Mouse (Mus musculus) adrenal gland, adult 18-20 months (tissue): ENCODE data around the gene Olfr503. TPM values are rescaled to one million over a fixed set of nuclear protein-coding genes. Genes with fewer than 3 reads are reported as not detected.
"Not testable (repeated sequence)": the region's sequence is repeated elsewhere in the genome, so short reads cannot be mapped to it uniquely, and the experiment has no call there.

Source experiments
- DNase-seq, 2 experiments: peaks; one replicate each; pipeline ENCODE4 v3.0.0; 2021 to 2022; ENCODE audit warnings: low spot score in 2 of 2
- long read RNA-seq, 2 experiments: library from polyadenylated mRNA; stranded (forward); transcript quantifications; one replicate each; pipeline ENCODE4 v2.0.0; 2021
- total RNA-seq, 2 experiments: library from RNA; stranded (reverse); gene quantifications; 1 replicate in 1 of 2; 2 replicates in 1 of 2; pipeline ENCODE4 v1.2.3; 2021

Olfr503 gene
- total RNA-seq = not detected
- long read RNA-seq, experiment 1 = 0 reads
- long read RNA-seq, experiment 2 = 0 reads

DNA sequence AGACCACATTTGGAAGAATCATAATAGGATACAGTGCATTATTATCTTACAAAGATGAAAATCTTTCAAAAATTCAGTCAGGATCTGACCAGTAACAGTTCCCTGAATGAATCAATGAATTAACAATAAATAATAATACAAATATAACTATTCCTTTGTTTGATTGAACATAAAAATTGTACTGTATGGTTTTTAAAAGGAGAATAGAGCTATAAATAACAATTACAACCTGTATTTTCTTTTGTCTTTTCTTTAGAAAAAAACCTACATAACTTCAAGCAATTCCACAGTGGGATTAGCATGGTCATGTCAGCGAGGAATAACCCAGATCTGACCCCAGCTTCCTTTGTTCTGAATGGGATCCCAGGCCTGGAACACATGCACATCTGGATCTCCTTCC is at the start of gene Olfr503:
Gene Olfr503, plus strand, starts transcription at position 301 of the 400 bp plus-strand sequence.
- DNase-seq = not testable (repeated sequence)

DNA sequence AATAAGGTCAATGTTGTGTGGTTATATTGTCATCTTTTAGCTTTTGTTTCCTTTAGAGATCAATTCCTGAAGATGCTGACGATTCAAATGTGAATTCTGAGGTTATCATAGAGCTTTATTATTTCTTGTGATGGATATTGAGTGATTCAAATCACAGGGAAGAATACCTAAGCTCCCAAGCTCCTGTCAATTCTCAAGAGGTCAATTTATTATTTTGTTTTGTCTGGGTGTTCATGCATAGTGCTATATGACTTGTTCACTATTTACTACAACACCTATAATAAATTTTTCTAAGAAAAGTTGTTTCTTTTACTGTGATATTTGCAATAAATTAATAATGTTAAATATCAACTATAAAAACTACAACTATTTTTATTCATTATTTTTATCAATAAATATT is 19.4 kb upstream of the Olfr503 start, which contains the start of gene Olfr502:
Gene Olfr502, minus strand, starts transcription at position 101 of the 400 bp plus-strand sequence.
- DNase-seq = no peak

DNA sequence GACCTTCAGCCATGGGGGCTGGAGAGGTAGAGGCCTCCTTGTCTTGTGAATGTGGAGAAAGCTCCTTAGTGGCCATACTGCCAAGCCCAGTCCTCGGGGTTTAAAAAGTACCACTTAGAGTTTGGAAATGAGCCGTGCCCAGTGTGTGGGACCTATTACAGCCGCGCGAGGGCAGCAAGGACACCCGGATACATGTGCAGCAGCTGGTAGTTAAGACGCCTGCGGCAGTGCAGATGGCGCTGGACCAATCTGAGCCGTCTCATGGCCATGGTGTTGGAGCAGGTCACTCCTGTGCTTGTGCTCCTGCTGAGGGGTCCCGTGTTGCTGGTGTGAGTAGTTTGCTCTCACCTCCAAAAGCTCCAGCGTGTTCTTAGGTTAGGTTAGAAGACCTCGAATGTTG is 1.9 kb upstream of the Olfr503 start:
- DNase-seq = no peak

DNA sequence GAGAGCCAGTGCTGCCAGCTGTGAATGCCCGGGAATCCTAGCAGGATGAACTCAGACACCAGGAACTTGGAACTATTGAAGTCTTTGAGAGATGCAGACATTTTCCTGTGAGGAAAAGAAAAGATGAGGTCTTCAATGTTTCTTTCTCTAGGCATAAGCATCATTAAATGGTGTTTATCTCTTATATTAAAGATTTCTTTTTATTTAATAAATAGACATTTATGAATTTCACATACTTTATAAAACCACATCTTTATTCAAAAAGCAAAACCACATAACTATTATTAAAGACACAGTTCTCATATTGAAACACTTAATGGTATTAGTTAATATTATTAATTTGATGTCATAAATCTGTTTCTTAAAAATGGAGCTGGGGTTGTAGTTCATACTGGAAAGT is 21.4 kb downstream of the Olfr503 start, which contains the start of gene Olfr504:
Gene Olfr504, minus strand, starts transcription at position 101 of the 400 bp plus-strand sequence.
- DNase-seq = no peak

DNA sequence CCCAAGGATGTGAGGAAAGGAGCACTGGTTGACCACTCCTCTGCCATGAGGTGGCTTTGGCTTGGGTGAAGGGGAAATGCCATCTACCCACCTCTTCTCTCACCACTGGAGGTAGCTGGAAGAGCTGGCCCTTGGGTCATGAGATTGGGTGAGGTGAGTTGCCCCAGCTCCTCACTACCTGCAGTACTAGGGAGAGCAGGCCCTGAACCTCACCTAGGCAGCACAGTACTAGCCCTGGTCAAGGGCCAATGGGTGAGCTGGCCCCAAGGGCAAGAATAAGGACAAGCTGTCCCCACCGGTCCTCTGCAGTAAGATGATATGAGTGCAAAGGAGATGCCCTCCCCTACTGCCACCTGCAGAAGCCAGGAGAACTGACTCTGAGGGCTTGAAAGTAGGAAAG is 45.5 kb downstream of the Olfr503 start:
- DNase-seq = no peak

Other genes starting within 250 kb of the Olfr503 start
- not detected for gene Olfr491, start 231.1 kb upstream of the Olfr503 start, total RNA-seq
- not detected for gene Olfr492, start 220.9 kb upstream of the Olfr503 start, total RNA-seq
- gene Olfr493, start 197.5 kb upstream of the Olfr503 start, total RNA-seq = not detected
- gene Olfr494, start 179.2 kb upstream of the Olfr503 start, total RNA-seq = not detected
- gene Olfr495, start 151.4 kb upstream of the Olfr503 start, total RNA-seq = not detected
- not detected for gene Olfr497, start 124.1 kb upstream of the Olfr503 start, total RNA-seq
- not detected for gene Olfr498, start 79.2 kb upstream of the Olfr503 start, total RNA-seq
- not detected for gene Olfr502, start 19.5 kb upstream of the Olfr503 start, total RNA-seq
- gene Olfr504, start 21.3 kb downstream of the Olfr503 start, total RNA-seq = not detected
- gene Olfr506, start 66.3 kb downstream of the Olfr503 start, total RNA-seq = not detected
- not detected for gene Olfr507, start 77.3 kb downstream of the Olfr503 start, total RNA-seq
- not detected for gene Olfr508, start 85.5 kb downstream of the Olfr503 start, total RNA-seq
- gene Olfr509, start 107.4 kb downstream of the Olfr503 start, total RNA-seq = not detected
- gene Olfr510, start 121.9 kb downstream of the Olfr503 start, total RNA-seq = not detected
- gene Olfr512, start 168.8 kb downstream of the Olfr503 start, total RNA-seq = not detected
- not detected for gene Olfr513, start 206.4 kb downstream of the Olfr503 start, total RNA-seq